Mouse (Mus musculus) spleen, postnatal 36 days (tissue): ENCODE measurements around the gene Mfap2.

Experiments used
- DNase-seq, 2 experiments: peaks; one replicate each; pipeline ENCODE4 v3.0.0; 2022; ENCODE audit warnings: low spot score in 2 of 2, mixed read lengths in 1 of 2

Mfap2 gene

DNA sequence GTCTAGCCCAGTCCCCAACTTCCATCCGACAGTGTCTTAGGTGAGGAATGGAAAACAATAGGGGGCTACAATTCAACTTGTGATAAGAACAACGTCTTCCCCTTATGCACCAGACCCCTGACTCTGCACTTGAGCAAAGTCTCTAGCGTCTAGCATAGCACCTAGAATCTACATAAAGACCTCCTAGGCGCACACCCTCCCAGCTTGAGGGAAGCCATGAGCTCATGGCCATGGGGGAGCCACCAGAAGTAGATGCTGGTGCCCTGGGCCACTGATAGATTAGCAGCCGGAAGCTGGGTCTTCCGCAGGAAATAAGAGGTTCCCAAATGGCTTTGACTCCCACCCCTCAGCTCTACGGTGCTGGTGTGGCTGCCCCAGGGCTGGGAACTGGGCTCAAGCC, 22.7 kb upstream of the Mfap2 start:
- DNase-seq = peak; percentile 37

GRCm38 (mm10) chr4:140988706-140989290, 21.4 kb upstream of the Mfap2 start:
- peak; percentile 67 to 71 for DNase-seq

DNA sequence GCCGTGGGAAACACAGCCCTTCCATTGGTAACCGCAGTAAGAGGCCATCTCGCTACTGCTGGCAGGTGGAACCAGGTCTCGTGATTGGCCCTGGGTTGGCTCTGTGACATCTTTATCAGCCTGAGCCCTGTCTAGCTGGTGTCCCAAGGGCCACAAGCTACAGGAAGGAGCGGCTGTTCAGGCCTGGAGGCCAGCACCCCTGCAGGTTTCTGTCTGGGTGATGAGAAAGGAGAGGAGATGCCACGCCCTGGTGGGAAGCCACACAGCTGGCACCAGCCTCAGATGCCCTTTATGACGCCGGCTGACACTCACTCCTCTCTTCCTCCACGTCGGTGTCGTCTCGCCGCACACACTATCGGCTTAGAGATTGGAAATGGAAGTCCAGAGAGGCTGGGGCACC, 20.8 kb upstream of the Mfap2 start:
- DNase-seq = peak; percentile 52 to 53

DNA sequence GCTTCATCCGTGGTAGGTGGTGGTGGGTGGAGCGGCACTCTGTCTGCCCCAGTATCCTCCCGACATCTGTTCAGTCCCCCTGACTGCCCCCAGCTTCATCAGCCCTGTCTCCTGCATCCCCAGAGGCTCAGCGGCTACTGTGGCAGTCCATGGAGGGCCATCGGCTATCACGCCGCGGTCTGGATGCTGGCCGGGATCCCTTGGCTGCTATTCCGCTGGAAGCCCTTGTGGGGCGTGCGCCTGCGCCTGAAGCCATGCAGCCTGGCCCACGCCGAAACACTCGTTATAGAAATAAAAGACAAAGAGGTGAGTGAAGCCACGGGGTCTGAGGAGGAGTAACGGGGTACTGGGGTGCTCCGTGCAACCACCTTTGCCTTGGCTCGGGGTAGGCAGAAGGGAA, 18.0 kb upstream of the Mfap2 start:
- no peak for DNase-seq

DNA sequence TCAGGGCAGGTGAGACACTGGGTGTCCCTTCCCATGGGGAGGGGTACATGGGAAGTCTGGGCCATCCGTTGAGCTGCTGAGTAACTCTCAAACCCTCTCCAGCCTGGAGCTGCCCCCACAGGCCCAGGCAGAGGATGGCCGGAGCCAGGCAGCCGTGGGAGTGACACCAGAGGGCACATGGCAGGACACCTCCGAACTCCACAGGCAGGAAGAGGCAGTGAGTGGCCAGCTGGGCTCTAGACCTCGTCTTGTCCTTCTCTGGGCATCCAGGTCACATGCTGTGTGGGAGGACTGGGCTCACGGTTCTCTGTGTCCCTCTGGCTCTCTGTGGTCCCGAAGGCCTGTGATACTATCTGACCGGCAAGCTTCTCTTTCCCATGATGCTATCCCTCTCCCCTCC, 16.4 kb upstream of the Mfap2 start:
- no peak for DNase-seq

DNA sequence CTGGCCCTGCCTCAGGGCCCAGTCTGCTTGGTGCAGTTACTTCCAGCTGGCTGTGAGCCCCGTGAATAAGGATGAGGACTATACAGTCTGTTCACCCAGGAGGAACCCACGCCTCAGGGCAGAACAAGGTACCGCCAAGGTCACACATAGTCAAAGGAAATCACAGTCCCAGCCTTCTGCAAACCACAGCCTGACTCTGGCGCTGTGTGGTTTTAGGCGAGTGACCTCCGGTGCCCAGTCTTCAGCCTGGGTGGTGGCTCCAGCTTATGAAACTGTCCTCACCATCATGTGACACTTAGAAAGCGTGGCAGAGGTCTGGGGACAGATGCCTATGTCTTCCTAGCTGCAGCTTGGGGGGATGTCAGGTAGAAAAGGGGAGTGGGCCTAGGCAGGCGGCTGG, 14.4 kb upstream of the Mfap2 start:
- DNase-seq = no peak

DNA sequence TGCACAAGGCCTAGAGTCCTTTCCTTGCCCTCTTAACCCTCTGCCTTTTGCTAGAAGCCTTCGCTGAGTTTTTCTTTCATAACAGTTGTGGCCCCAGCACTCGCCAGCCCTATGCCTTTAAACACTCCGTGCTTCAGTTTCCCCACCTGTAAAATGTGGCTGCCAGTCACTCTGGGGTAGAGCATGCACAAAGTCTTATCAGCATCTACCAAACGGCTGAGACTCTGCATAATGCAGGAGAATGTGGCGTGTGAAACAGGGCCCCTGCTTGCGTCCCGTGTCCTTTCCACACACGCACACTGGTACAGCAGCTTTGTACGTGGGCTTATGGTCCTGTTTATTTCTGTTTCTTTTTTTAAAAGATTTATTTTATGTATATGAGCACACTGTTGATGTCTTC, 13.4 kb upstream of the Mfap2 start:
- DNase-seq = no peak

- DNase-seq = no peak
These were observed 4.2 kb upstream of the Mfap2 start for GRCm38 (mm10) chr4:141005983-141006382.

DNA sequence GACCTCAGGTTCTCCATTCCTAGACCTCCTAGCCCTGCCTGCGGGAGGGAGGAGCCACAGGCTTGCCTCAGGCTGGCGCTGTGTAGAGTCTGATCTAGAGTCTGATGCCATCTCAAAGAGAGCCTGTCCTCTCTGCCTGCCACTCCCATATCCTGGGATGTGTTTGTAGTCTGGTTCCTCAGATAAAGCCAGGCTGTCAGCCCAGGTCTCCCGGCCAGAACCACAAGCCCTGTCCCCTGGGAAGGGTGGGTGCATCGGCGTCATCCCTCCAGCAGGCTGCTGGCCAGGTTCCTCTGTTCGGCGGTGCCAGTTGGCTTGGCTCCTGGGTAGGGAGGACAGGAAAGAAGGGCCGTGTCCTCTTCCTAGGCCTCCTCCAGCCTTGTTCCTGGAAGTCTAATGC, 2.2 kb upstream of the Mfap2 start:
- DNase-seq = peak in 1 of 2 experiments; percentile 21

DNA sequence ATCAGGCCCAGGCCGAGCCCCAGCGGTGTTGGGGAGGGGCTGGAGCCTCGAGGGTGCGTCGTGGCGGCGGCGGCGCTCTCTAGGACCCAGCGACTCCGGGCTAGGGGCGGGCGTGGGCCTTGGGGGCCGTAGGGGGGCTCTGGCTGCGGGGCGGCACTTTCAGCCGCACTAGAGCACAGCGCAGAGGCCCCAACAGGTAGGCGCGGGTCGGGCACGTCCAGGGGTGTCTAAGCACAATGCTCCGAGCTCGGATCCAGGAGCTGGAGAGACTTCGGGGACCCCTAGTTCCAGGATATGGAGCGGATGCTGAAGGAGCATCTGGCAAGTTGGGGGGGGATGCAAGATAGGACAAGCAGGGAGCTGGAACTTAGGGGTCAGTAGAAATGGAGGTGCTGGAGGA, 308 bp downstream of the Mfap2 start:
- no peak for DNase-seq

GRCm38 (mm10) chr4:141010941-141011429, 767 bp downstream of the Mfap2 start:
- DNase-seq = no peak

GRCm38 (mm10) chr4:141011556-141012328, 1.5 kb downstream of the Mfap2 start:
- no peak for DNase-seq

DNA sequence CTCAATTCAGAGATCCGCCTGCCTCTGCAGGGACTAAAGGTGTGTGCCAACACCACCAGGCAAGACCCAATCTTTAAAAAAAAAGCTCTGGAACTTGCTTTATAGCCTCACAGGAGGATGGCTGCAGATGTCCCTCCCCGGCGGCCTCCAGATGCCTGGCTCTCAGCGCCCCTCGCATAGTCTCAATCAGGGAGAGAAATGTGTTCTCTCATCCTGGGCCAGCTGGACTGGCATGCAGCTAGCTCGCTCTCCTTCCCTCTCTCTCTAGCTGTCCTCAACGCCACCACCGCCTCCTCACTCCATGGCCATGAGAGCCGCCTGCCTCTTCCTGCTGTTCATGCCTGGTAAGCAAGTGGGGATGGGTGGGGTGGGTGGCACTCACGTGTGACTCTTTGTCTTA, 2.3 kb downstream of the Mfap2 start:
- DNase-seq = no peak

- DNase-seq = no peak
These were observed 3.9 kb downstream of the Mfap2 start for GRCm38 (mm10) chr4:141014114-141014513.

GRCm38 (mm10) chr4:141014856-141015255, 4.6 kb downstream of the Mfap2 start:
- DNase-seq = no peak

GRCm38 (mm10) chr4:141015356-141015755, 5.1 kb downstream of the Mfap2 start:
- DNase-seq = no peak

DNA sequence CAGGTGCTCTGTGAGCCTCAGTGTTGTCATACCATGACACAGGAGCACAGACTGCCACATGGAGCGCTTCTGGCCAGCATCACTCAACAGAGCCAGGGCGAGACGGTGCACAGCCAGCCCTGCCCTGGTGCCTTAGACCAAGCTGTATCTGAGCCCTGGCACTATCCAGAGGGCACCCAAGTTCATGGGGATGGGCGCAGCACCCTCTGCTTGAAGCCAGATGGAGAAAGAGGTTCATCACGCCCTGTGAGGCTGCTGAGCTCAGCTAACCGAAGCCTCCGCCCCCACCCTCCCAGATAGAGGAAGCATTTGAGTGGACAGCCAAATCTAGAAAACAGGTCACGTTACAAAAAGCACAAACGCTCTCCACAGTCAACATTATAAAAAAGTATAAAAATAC, 6.1 kb downstream of the Mfap2 start:
- DNase-seq = no peak

DNA sequence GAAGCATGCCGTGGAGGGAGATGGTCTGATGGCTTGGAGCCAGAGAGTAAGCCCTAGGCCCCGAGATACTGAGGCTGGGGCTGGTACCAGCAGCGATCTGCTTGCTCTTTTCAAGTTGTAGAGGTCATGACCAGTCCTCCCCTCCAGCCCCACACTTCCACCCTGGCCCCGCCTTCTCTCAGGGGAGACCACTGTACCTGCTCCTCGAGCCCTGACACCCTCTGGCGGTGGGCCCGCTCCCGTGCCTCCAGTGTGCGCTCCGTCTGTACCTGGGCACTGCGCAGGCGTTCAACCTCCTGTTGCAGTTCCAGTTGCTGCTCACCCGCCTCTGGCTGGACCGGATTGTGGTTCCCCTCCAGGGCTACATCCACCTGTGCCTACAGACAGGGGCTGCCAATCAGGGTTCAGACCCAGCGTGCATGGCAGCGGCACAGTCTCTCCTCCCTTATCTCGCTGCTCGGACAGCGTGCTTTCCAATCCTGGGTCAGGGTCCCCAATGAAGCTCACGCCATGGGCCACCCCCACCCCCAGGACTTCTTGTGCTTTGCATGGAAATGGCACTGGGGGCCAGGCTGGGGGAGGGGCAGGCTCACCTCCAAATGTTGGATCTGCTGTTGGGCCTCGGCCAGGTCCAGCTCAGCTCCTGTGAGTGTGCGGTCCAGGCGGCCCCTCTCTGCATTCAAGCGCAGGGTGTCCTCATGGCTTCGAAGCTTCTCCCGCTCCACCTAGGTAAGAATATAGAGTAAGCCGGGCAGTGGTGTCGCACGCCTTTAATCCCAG, 7.6 kb downstream of the Mfap2 start:
- no peak for DNase-seq

- DNase-seq = no peak
These were observed 10.0 kb downstream of the Mfap2 start for GRCm38 (mm10) chr4:141020220-141020619.

GRCm38 (mm10) chr4:141020811-141021613, 10.8 kb downstream of the Mfap2 start:
- DNase-seq = no peak

DNA sequence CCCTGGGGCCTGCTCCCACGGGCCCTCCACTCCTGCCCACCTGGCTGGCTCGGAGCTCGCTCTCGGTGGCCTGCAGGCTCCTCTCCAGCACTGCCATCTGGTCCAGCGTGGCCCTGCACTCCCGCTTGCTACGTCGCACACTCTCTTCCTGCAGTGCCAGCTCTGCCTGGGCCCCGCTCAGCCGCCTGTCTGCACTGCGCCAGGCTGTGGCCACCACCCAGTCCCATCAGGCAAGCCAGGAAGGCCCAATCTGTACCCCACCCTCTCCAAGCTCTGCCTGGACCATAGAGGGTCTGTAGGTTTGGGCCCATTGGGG, 11.4 kb downstream of the Mfap2 start:
- no peak for DNase-seq

DNA sequence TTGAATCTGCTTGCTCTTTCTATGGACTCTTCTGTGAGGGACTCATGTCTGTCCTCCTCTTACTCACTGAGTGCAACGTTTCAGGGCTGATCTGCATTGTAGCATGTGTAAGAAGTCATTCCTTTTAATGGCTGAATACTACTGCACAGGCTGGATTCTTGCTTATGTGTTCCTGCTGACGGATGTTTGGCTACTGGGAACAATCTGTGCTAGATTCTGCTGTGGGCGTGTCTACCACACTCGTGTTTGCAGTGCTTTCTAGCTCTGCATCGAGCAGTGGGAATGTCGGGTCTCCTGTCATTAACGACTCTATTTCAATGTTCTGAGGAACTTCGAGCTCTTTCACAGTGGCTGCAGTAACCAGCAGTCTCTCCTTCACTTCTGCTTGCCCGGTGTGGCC, 13.8 kb downstream of the Mfap2 start:
- no peak for DNase-seq
